8 mouse cellular contexts compared by ENCODE assay signal in the genomic region with DNA sequence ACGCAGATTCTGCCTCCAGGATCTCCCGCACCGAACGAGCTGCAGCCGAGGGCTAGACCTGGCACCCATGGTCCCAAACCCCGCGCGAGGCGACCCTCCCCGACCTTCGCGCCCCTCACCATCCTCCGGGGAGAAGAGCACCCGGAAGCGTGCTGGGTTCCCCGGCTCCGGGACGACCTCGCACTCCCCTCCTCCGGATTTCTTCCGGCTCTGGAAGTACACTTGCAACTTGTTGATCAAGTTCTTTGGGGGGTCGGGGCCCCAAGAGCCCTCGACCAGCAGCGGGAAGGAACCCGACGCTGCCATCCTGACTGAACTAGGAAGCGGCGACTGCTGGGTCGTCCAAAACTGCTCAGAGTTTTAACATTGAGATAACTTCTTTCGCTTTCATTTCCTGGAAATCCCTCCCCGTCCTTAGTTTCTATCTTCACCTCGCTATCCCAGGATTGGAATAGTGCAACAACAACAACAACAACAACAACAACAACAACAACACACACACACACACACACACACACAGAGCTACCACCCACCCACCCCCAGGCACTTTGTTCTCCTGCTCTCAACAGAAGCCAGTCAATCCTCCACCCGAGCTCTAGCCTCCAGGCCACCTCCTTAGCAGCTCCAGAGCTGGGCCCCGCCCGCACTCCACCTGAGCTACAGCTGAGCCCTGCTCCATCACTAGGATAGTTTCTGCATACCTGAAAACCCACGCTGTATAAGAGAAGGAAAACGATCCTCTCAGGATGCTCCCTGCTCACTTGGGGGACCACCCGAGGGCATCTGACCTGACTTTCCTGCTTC. TPM values are rescaled to one million over a fixed set of nuclear protein-coding genes. Genes with fewer than 3 reads are reported as not detected.
DNase-seq lines count a peak whose midpoint lies in the region; ATAC-seq and TF ChIP-seq lines count a peak whose summit lies in the region.

A gene (minus strand): TSS at position 497 of the 804 bp plus-strand sequence.

- TF ChIP-seq EP300 in liver, embryonic 14.5 days (IDR thresholded peaks at IDR 0.05; ENCODE audit: low read depth) = no peak

- H3K9ac ChIP-seq in liver, embryonic 14.5 days (replicated peaks) = peak within 1 kb of the TSS; percentile 76

- TF ChIP-seq CTCF in layer of hippocampus, adult 2 months (conservative IDR thresholded peaks at IDR 0.05) = no peak
- TF ChIP-seq CTCF in bone marrow macrophage, adult 2 months (IDR thresholded peaks at IDR 0.05; ENCODE audit: low read depth, low read length) = no peak
- TF ChIP-seq CTCF in liver, embryonic 14.5 days (IDR thresholded peaks at IDR 0.05; ENCODE audit: low read depth) = no peak

- peak within 1 kb of the TSS; percentile 68 for H3K27ac ChIP-seq in layer of hippocampus, adult 2 months
- H3K27ac ChIP-seq in bone marrow macrophage, adult 2 months (ENCODE audit: insufficient read depth, low read depth, low read length) = peak within 1 kb of the TSS; percentile 61
- no peak within 1 kb of the TSS for H3K27ac ChIP-seq in liver, embryonic 14.5 days

- ATAC-seq in inflammation-experienced regulatory T-cells, adult 6 months = peak; percentile 56
- ATAC-seq in liver, embryonic 14.5 days (ENCODE audit: insufficient read depth) = peak; percentile 72

- WGBS in liver, embryonic 14.5 days (ENCODE audit: insufficient replicate concordance) = under 1% methylated on average over 38 of the region's 38 CpGs

- peaks cover 14% of the 10 kb centered on the region for H3K27me3 ChIP-seq in liver, embryonic 14.5 days (ENCODE audit: control insufficient read depth, insufficient read depth, low read length)

- H3K4me3 ChIP-seq in layer of hippocampus, adult 2 months = peak within 1 kb of the TSS; percentile 77
- peak within 1 kb of the TSS; percentile 71 for H3K4me3 ChIP-seq in bone marrow macrophage, adult 2 months (ENCODE audit: insufficient read depth, low read length)
- H3K4me3 ChIP-seq in liver, embryonic 14.5 days (ENCODE audit: insufficient read depth in 1 of 2, low read depth in 2 of 2, low read length in 2 of 2) = peak within 1 kb of the TSS; percentile 72 to 92

- H3K4me2 ChIP-seq in liver, embryonic 14.5 days (ENCODE audit: low read depth) = peak within 1 kb of the TSS; percentile 82

- H3K9me3 ChIP-seq in liver, embryonic 14.5 days (ENCODE audit: control insufficient read depth, low read length) = no peaks in the 10 kb centered on the region

- H3K36me3 ChIP-seq in liver, embryonic 14.5 days (replicated peaks; ENCODE audit: control insufficient read depth, insufficient read depth, low read depth) = no peaks in the 10 kb centered on the region

- DNase-seq in layer of hippocampus, adult 2 months (ENCODE audit: low spot score in 2 of 2) = no peak
- DNase-seq in layer of hippocampus, adult 18-20 months (ENCODE audit: low spot score in 2 of 2) = no peak
- peak; percentile 37 for DNase-seq in gastrocnemius, postnatal 10 days
- DNase-seq in liver, embryonic 14.5 days (ENCODE audit: low read depth in 3 of 3, low spot score in 3 of 3) = no peak
- peak; percentile 74 for DNase-seq in naive thymus-derived CD4-positive, alpha-beta T cell, adult 2 months (ENCODE audit: low read depth)
- peak; percentile 75 for DNase-seq in thymus, postnatal 14 days

- peaks cover 17% of the 10 kb centered on the region for H3K4me1 ChIP-seq in bone marrow macrophage, adult 2 months (ENCODE audit: control insufficient read depth, insufficient read depth, low read length)
- H3K4me1 ChIP-seq in liver, embryonic 14.5 days (replicated peaks; ENCODE audit: control insufficient read depth in 2 of 2, insufficient read depth in 2 of 2, low read length in 1 of 2) = peaks cover 6 to 14% of the 10 kb centered on the region in 2 experiments

- TF ChIP-seq POLR2A in bone marrow macrophage, adult 2 months (IDR thresholded peaks at IDR 0.05; ENCODE audit: borderline replicate concordance, low read depth, low read length) = no peak

RNA-seq across cellular contexts. Expression of the gene that starts here (rescaled TPM):
- 1 to 10 TPM; 1.2 to 1.4 TPM for total RNA-seq in layer of hippocampus, adult 2 months (2021)
- total RNA-seq in layer of hippocampus, adult 18-20 months (2021) = 1 to 10 TPM; 1.1 to 1.2 TPM
- polyA plus RNA-seq in bone marrow macrophage, adult 2 months (2012; ENCODE audit: insufficient read depth, insufficient read length, missing spikeins) = 134 and 148 TPM in 2 replicates
- total RNA-seq in gastrocnemius, postnatal 10 days (2021) = 1 to 10 TPM; 3.6 to 4.5 TPM
- polyA plus RNA-seq in inflammation-experienced regulatory T-cells, adult 6 months (2017; shearing (Covaris generic)) = 10 to 100 TPM; 36.0 to 48.6 (median 36.6) TPM
- 0.65 and 1.1 TPM in 2 replicates for polyA plus RNA-seq in liver, embryonic 14.5 days (2012; rRNA removed)
- polyA plus RNA-seq in liver, embryonic 14.5 days (2014; fragmentation: Nextera tagmentation; extraction: Ambion mirVana) = 0.88 and 0.97 TPM in 2 replicates

Comparison
In these comparisons a context has a peak if more than half of its experiments do, and no peak if none do; other contexts are left out.
1. RNA of the gene that starts here (polyA plus RNA-seq): 134 to 148 TPM in bone marrow macrophage, adult 2 months and 36.0 to 48.6 TPM in inflammation-experienced regulatory T-cells, adult 6 months; 0.65 to 1.1 TPM in liver, embryonic 14.5 days; every median in the first group is over 10 times any median in the second.
2. DNase-seq: peak in gastrocnemius, postnatal 10 days (single experiment), naive thymus-derived CD4-positive, alpha-beta T cell, adult 2 months (single experiment) and thymus, postnatal 14 days (single experiment); none in layer of hippocampus, adult 2 months (0 of 2), layer of hippocampus, adult 18-20 months (0 of 2) and liver, embryonic 14.5 days (0 of 3).
3. Peak in every context shown above with its lines, with median percentiles within 50 percentile points of each other: H3K4me3 ChIP-seq.